Mouse (Mus musculus) kidney, embryonic 14.5 days (tissue): ENCODE measurements around the gene Slc16a8. TPM values are rescaled to one million over a fixed set of nuclear protein-coding genes. Genes with fewer than 3 reads are reported as not detected.
A peak's percentile ranks its signal among the peaks of the same experiment; 100 is the strongest.
"Not testable (repeated sequence)": the region's sequence is repeated elsewhere in the genome, so short reads cannot be mapped to it uniquely, and the experiment has no call there.

Experiments used
- ATAC-seq: fragments of 200-750 bp; cut with Nextera tagmentation; 2 replicates; pipeline ENCODE4 v1.8.0; 2017; ENCODE audit warnings: moderate number of reproducible peaks, mild to moderate bottlenecking, moderate TSS enrichment, moderate library complexity; ENCODE audit not compliant: low FRiP score, low TSS enrichment
- H3K27ac ChIP-seq: fragments of 300-500 bp; sonication (generic); 2 replicates; pipeline ENCODE4 v1.5.1; 2014; ENCODE audit warnings: low read depth, mild to moderate bottlenecking, low read length, moderate library complexity, mixed read lengths
- H3K27me3 ChIP-seq: fragments of 300-500 bp; sonication (generic); 2 replicates; pipeline ENCODE4 v1.6.1; 2014; ENCODE audit warnings: mild to moderate bottlenecking, low read length; ENCODE audit not compliant: control insufficient read depth, insufficient read depth
- H3K36me3 ChIP-seq: fragments of 300-500 bp; sonication (generic); 2 replicates; pipeline ENCODE4 v1.6.1; 2014; ENCODE audit warnings: low read length, mixed read lengths; ENCODE audit not compliant: control insufficient read depth, insufficient read depth
- H3K4me1 ChIP-seq: fragments of 300-500 bp; sonication (generic); 2 replicates; pipeline ENCODE4 v1.6.1; 2014; ENCODE audit warnings: low read length, mixed read lengths; ENCODE audit not compliant: control insufficient read depth, insufficient read depth
- H3K4me2 ChIP-seq: fragments of 300-500 bp; sonication (generic); replicated peaks from 2 replicates; pipeline ENCODE4 v1.6.1; 2014; ENCODE audit warnings: low read depth, mild to moderate bottlenecking, low read length
- H3K4me3 ChIP-seq: fragments of 300-500 bp; sonication (generic); 2 replicates; pipeline ENCODE4 v1.5.1; 2014; ENCODE audit warnings: mild to moderate bottlenecking, low read length
- H3K9ac ChIP-seq: fragments of 300-500 bp; sonication (generic); 2 replicates; pipeline ENCODE4 v1.6.1; 2014; ENCODE audit warnings: low read depth, mild to moderate bottlenecking, low read length, moderate library complexity
- H3K9me3 ChIP-seq: fragments of 300-500 bp; sonication (generic); 2 replicates; pipeline ENCODE4 v1.6.1; 2016; ENCODE audit warnings: low read length; ENCODE audit not compliant: control insufficient read depth
- WGBS: fragments of 180-500 bp; shearing (Covaris S2); extraction: QIAGEN DNeasy Blood & Tissue Kit; methylation state at CpG from one replicate; pipeline ENCODE4 v1.1.7; 2014; 5-methylcytosine and 5-hydroxymethylcytosine counted together
- polyA plus RNA-seq: library from polyadenylated mRNA; unstranded; fragments of >200 nt; fragmentation: Nextera tagmentation; extraction: Ambion mirVana; gene quantifications from 2 replicates; pipeline ENCODE4 v1.2.1, GENCODE M21; 2014

Gene Slc16a8
- polyA plus RNA-seq, 1 experiment from 2014 or later, result 0.39 TPM

DNA sequence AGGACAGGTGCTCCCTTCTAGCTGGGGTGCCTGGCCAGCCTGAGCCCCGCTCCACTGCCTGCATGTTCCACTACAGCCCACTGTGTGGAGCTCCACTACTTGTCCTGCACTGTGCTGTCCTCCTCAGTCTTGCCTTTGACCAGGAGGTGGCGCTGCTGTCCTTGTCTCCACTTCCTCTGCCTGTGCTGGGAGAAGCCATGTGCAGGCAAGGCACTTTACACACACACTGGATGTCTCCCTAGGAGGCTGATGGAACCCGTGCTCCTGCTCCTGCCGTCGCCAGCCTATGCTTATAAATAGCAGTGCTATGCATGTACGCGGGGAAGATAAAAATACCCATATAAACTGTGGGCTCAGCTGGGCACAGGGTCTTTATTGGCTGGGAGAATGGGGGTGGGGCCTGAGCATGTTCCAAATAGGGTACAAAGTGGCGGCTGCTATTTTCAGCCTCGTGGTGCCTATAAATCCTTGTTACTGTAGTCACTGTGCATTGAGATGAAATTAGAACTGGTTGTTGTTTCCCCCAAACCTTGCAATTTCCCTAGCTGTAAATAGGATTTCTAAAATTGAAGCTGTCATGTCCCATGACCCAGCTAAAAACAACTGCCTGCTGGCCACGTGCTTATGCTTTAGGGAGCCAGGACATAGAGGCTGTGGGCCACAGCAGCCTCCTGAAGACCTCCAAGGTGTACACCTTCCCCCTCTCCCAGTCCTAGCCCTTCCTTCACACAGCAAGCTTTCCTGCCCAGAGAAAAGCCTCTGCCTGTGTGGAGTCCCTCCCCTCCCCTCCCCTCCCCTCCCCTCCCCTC lies 11.1 kb downstream of the Slc16a8 start:
- H3K9ac ChIP-seq, result no peak overlapping the region
- no peaks in the 10 kb centered on the region for H3K9me3 ChIP-seq
- H3K4me1 ChIP-seq, result peaks cover 2% of the 10 kb centered on the region; the same call in 1 of the 2 replicates
- WGBS, result 21% methylated on average over 10 of the region's 10 CpGs
- no peak overlapping the region for H3K4me3 ChIP-seq
- no peak overlapping the region for H3K4me2 ChIP-seq
- no peak overlapping the region for H3K27ac ChIP-seq
- H3K36me3 ChIP-seq, result peaks cover 69% of the 10 kb centered on the region
- peak; percentile 95 for ATAC-seq
- no peaks in the 10 kb centered on the region for H3K27me3 ChIP-seq

- H3K4me3 ChIP-seq, result no peak overlapping the region
- no peaks in the 10 kb centered on the region for H3K27me3 ChIP-seq
- H3K36me3 ChIP-seq, result peaks cover 69% of the 10 kb centered on the region
- H3K4me1 ChIP-seq, result peaks cover 2% of the 10 kb centered on the region; the same call in 1 of the 2 replicates
- no peak overlapping the region for H3K27ac ChIP-seq
- H3K9me3 ChIP-seq, result no peaks in the 10 kb centered on the region
- no peak overlapping the region for H3K4me2 ChIP-seq
- H3K9ac ChIP-seq, result no peak overlapping the region
- WGBS, result 74% methylated on average over 13 of the region's 13 CpGs
- ATAC-seq, result peak; percentile 44
These were observed 11.9 kb downstream of the Slc16a8 start for GRCm38 (mm10) chr15:79242574-79243233.

DNA sequence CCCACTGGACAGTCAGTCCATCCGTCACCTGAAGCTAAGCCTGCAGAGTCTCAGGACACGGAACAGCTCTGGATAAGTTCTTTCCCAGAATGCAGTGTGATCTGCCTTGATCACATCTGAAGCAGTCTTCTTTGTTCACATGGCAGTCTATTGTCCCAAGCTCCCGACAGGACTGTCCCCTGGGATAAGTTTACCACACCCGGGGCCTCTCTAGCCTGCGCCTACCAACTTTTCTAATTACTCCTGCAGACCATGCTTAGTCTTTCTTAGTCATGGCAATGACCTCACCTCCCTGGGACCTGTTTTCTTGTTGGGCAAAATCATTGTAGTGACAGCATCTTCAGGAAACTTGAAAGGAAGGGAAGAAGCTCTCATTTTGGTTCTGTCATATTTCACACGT lies 16.5 kb downstream of the Slc16a8 start:
- H3K9me3 ChIP-seq, result no peaks in the 10 kb centered on the region
- H3K36me3 ChIP-seq, result peaks cover 67% of the 10 kb centered on the region
- no peak overlapping the region for H3K4me2 ChIP-seq
- no peak overlapping the region for H3K27ac ChIP-seq
- H3K4me1 ChIP-seq, result no peaks in the 10 kb centered on the region
- no peak for ATAC-seq
- no peak overlapping the region for H3K9ac ChIP-seq
- H3K4me3 ChIP-seq, result no peak overlapping the region
- WGBS, result 81% methylated on average over 6 of the region's 6 CpGs
- no peaks in the 10 kb centered on the region for H3K27me3 ChIP-seq

DNA sequence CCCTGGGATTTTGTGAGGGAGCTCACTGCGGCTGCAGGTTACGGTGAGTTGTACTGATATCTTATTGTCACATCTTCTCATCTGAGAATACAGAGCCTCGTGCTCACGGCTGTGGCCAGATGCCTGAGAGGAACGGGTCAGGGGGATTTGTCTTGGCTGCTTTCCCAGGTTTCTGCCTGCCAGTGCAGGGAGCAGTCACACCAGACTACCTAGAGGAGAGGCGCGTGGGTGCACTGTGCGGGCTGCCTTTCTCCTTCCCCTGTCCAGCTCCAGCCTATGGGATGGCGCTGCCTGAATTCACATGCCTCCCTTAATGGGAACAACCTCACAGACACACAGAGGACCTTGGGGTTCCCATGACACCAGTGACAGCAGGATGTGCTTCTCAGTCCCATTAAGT lies 19.3 kb downstream of the Slc16a8 start:
- Histone ChIP-seq H3K27ac (no peak overlapping the region), H3K4me1 (no peaks in the 10 kb centered on the region), H3K4me2 (no peak overlapping the region), H3K36me3 (peaks cover 66% of the 10 kb centered on the region), H3K9me3 (no peaks in the 10 kb centered on the region), H3K9ac (no peak overlapping the region), H3K4me3 (no peak overlapping the region), H3K27me3 (no peaks in the 10 kb centered on the region)
- no peak for ATAC-seq
- 83% methylated on average over 9 of the region's 9 CpGs for WGBS

DNA sequence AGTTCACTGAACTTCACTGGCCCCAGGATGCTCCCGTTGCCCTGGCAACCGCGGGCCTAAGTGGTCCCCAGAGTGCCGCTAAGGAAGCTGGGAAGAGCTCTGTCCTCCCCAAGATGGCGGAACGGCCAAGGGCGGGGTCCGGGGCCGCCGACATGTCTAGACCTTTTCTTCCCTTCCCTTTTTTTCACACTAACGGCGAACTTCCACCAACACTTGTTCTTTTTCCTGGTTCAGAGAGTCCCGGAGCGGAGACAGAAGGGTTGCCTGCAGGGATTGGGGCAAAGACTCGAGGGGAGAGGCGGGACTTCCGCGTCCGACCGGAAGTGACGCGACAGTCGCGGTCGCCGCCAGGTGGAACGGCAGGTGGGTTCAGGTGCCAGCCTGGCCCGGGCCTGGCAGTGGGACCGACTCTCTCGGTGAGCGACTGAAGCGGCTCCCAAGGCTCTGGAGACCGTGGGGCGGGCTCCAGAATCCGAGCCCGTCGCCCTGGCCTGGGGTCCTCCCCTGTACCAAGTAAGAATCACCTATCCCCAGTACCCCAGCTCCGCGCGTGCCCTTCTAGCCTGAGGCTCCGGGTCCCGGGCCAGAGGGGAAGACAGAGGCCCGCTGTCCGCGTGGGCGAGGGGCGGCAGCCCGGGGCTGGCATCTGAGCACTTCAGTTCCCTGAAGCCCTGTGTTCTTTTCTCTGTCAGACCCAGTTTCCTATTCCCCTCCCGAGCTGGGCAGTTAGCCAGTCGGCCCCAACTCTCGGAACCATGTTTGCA lies 25.3 kb downstream of the Slc16a8 start, which contains the start of the genes Pick1 and Gm49486:
TSS of gene Pick1 (plus strand) at position 116 of the 764 bp plus-strand sequence.
TSS of gene Gm49486 (plus strand) at position 334 of the 764 bp plus-strand sequence.
- peak; percentile 86 for ATAC-seq
- WGBS, result 1% methylated on average over 49 of the region's 51 CpGs

GRCm38 (mm10) chr15:79225780-79226179 lies 28.8 kb downstream of the Slc16a8 start:
- WGBS, result 52% methylated on average over 2 of the region's 2 CpGs
- H3K4me2 ChIP-seq, H3K27me3 ChIP-seq, H3K4me1 ChIP-seq, H3K9ac ChIP-seq, H3K4me3 ChIP-seq, H3K9me3 ChIP-seq, H3K27ac ChIP-seq, ATAC-seq, H3K36me3 ChIP-seq: not testable (repeated sequence)

More for the DNA sequence above, 25.3 kb downstream of the Slc16a8 start, which contains the start of the genes Pick1 and Gm49486:
- peaks cover 3% of the 10 kb centered on the region; the same call in 1 of the 2 replicates for H3K4me1 ChIP-seq
- H3K27ac ChIP-seq, result peak within 1 kb of the TSS; percentile 95
- H3K4me2 ChIP-seq, result peak within 1 kb of the TSS; percentile 65
- H3K9me3 ChIP-seq, result no peaks in the 10 kb centered on the region
- peaks cover 22% of the 10 kb centered on the region; the same call in 1 of the 2 replicates for H3K36me3 ChIP-seq
- H3K4me3 ChIP-seq, result peak within 1 kb of the TSS; percentile 74
- no peaks in the 10 kb centered on the region for H3K27me3 ChIP-seq
- H3K9ac ChIP-seq, result peak within 1 kb of the TSS; percentile 68

- ATAC-seq, result peak; percentile 42; the same call in 1 of the 2 replicates
- no peak overlapping the region for H3K4me2 ChIP-seq
- H3K4me3 ChIP-seq, result no peak overlapping the region
- no peaks in the 10 kb centered on the region for H3K9me3 ChIP-seq
- 16% methylated on average over 5 of the region's 5 CpGs for WGBS
- no peak overlapping the region for H3K27ac ChIP-seq
- H3K27me3 ChIP-seq, result no peaks in the 10 kb centered on the region
- no peaks in the 10 kb centered on the region for H3K36me3 ChIP-seq
- peaks cover 3% of the 10 kb centered on the region; the same call in 1 of the 2 replicates for H3K4me1 ChIP-seq
- H3K9ac ChIP-seq, result no peak overlapping the region
These were observed 29.9 kb downstream of the Slc16a8 start for GRCm38 (mm10) chr15:79224685-79225084.

DNA sequence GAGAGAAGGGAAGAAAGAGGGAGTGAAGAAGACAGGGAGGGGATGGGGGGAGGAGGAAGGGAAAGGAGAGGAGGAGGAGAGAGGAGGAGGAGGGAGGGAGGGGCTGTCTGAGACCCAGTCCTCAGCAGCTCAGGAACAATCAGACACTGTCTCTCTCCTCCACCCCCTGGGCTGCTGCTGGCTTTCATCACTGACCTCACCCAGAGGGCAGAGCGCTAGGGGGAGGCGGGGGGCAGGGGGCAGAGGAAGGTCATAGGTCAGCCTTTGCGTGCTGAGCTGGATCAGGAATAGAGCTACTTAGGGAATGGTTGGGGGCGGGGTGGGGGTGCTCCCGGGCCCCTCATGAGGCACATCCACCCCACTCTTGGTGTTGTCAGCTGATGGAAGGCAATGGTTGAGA lies 30.9 kb downstream of the Slc16a8 start:
- 10% methylated on average over 5 of the region's 5 CpGs for WGBS
- Histone ChIP-seq H3K4me2 (no peak overlapping the region), H3K27me3 (no peaks in the 10 kb centered on the region), H3K4me1 (peaks cover 7% of the 10 kb centered on the region; the same call in 1 of the 2 replicates), H3K27ac (no peak overlapping the region), H3K4me3 (no peak overlapping the region), H3K9me3 (no peaks in the 10 kb centered on the region), H3K9ac (no peak overlapping the region), H3K36me3 (no peaks in the 10 kb centered on the region)
- ATAC-seq, result peak; percentile 30; the same call in 1 of the 2 replicates
